Mouse (Mus musculus) testis, adult 2 months (tissue): ENCODE measurements around the gene Brinp1.

Source experiments
- CTCF ChIP-seq: fragments of 200-500 bp; IDR thresholded peaks from 2 replicates; pipeline ENCODE4 v1.5.1; 2012; ENCODE audit warnings: low read depth, mild to moderate bottlenecking, inconsistent platforms, low read length, moderate library complexity; ENCODE audit not compliant: control insufficient read depth, insufficient read depth, insufficient replicate concordance
- POLR2A ChIP-seq: fragments of 200-500 bp; IDR thresholded peaks from 2 replicates; pipeline ENCODE4 v1.6.1; 2012; ENCODE audit warnings: low read depth, mild to moderate bottlenecking, inconsistent platforms, low read length, moderate library complexity; ENCODE audit not compliant: control insufficient read depth

DNA sequence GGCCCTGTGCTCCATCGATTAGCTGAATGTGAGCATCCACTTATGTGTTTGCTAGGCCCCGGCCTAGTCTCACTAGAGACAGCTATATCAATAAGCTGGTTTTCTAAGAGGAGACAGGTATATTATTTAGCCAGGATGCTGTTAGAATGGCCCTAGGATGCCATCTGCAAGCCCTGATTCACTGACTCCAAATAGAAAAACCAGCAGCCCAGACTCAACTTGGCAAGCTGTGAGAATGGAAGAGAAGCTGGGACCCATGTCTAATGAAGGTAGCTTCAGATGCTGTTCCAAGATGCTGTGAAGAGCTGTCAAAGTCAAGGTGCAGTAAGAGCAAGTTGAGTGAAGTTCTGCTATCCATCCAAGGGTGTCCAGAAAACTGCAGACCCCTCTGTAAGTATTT is 89.5 kb downstream of the Brinp1 start:
- TF ChIP-seq CTCF (no peak), POLR2A (no peak)
